Mouse (Mus musculus) forebrain, embryonic 11.5 days (tissue): ENCODE measurements at regions not wholly inside any gene's neighbourhood (a gene's known extent, or its start where the extent isn't known, plus 50 kb on each side); places are given as distances from the start of the nearest gene placed in this dataset.

ENCODE experiments used
- ATAC-seq: fragments of 200-750 bp; cut with Nextera tagmentation; replicated peaks from 2 replicates; pipeline ENCODE4 v1.8.0; 2017; ENCODE audit warnings: moderate TSS enrichment; ENCODE audit not compliant: low FRiP score
- DNase-seq: peaks from one replicate; pipeline ENCODE4 v3.0.0-alpha.2; 2017; ENCODE audit warnings: low spot score
- H3K27ac ChIP-seq: fragments of 300-500 bp; sonication (generic); 2 replicates; pipeline ENCODE4 v1.5.1; 2014; ENCODE audit warnings: low read depth, low read length
- H3K27me3 ChIP-seq: fragments of 300-500 bp; sonication (generic); 2 replicates; pipeline ENCODE4 v1.6.1; 2014; ENCODE audit warnings: mild to moderate bottlenecking, low read length, mixed read lengths; ENCODE audit not compliant: control insufficient read depth, insufficient read depth
- H3K36me3 ChIP-seq: fragments of 300-500 bp; sonication (generic); 2 replicates; pipeline ENCODE4 v1.6.1; 2014; ENCODE audit warnings: mild to moderate bottlenecking, low read length, moderate library complexity, mixed read lengths; ENCODE audit not compliant: control insufficient read depth, insufficient read depth
- H3K4me1 ChIP-seq: fragments of 300-500 bp; sonication (generic); replicated peaks from 2 replicates; pipeline ENCODE4 v1.6.1; 2014; ENCODE audit warnings: low read length, mixed read lengths; ENCODE audit not compliant: control insufficient read depth, insufficient read depth
- H3K4me2 ChIP-seq: fragments of 300-500 bp; sonication (generic); 2 replicates; pipeline ENCODE4 v1.6.1; 2014; ENCODE audit warnings: low read depth, mild to moderate bottlenecking, low read length, moderate library complexity, mixed read lengths; ENCODE audit not compliant: severe bottlenecking
- H3K4me3 ChIP-seq: fragments of 300-500 bp; sonication (generic); 2 replicates; pipeline ENCODE4 v1.5.1; 2014; ENCODE audit warnings: low read depth, low read length
- H3K9ac ChIP-seq: fragments of 300-500 bp; sonication (generic); 2 replicates; pipeline ENCODE4 v1.6.1; 2014; ENCODE audit warnings: low read length
- H3K9me3 ChIP-seq: fragments of 300-500 bp; sonication (generic); 2 replicates; pipeline ENCODE4 v1.6.1; 2016; ENCODE audit warnings: low read length, mixed read lengths; ENCODE audit not compliant: control insufficient read depth
- WGBS: fragments of 180-500 bp; shearing (Covaris S2); extraction: QIAGEN DNeasy Blood & Tissue Kit; methylation state at CpG from one replicate; pipeline ENCODE4 v1.1.7; 2014; 5-methylcytosine and 5-hydroxymethylcytosine counted together

DNA sequence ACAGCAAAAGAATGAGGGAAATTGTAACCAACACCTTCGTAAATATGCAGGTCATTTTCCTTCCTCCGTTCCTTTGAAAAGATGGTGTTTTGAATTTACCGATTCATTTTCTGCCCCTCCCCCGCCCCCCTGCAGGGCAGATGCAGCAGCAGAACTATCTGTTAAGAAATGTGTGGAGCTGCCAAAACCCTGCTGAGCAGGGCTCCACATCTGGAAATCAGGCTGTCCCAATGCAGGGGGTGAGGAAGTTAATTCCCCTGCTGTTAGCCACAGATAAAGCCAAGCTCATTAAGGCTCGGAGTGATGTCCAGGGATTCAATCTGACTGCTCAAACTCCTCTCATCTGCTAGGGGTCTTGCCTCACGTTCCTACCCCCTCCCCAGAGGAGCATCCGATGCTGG, 56.0 kb upstream of the 4930470P17Rik start:
- no peak for ATAC-seq
- no peak overlapping the region for H3K9ac ChIP-seq
- WGBS, result 4% methylated on average over 7 of the region's 7 CpGs
- H3K4me3 ChIP-seq, result no peak overlapping the region
- H3K36me3 ChIP-seq, result no peaks in the 10 kb centered on the region
- DNase-seq, result no peak
- H3K9me3 ChIP-seq, result no peaks in the 10 kb centered on the region
- H3K4me2 ChIP-seq, result no peak overlapping the region
- H3K4me1 ChIP-seq, result peaks cover 14% of the 10 kb centered on the region
- no peak overlapping the region for H3K27ac ChIP-seq
- H3K27me3 ChIP-seq, result no peaks in the 10 kb centered on the region

DNA sequence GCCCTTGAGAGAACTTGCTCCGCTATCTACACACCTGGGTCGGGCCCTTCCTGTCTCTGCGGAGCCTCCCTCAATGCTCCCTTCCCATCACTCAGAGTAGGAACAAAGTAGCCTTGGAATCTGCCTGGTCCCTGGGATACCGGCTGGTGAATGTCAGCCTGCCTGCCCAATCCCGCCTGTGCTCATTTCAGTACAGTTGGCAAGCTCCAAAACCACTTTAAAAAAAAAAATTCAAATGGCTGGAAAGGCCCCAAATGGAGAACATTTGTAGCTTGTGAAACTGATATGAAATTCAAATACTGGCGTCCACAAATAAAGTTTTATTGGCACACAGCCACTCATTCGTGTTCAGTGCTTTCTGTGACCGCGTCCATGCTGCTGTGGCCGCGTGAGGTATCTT, 50.3 kb upstream of the 4930470P17Rik start:
- DNase-seq, result no peak
- no peak for ATAC-seq
- H3K9me3 ChIP-seq, result no peaks in the 10 kb centered on the region
- no peak overlapping the region for H3K4me3 ChIP-seq
- 96% methylated on average over 11 of the region's 11 CpGs for WGBS
- H3K9ac ChIP-seq, result no peak overlapping the region
- no peak overlapping the region for H3K27ac ChIP-seq
- H3K27me3 ChIP-seq, result no peaks in the 10 kb centered on the region
- no peaks in the 10 kb centered on the region for H3K36me3 ChIP-seq
- no peak overlapping the region for H3K4me2 ChIP-seq
- H3K4me1 ChIP-seq, result peaks cover 5% of the 10 kb centered on the region
